Mouse (Mus musculus) forebrain, postnatal 0 days (tissue): ENCODE measurements around the gene Camkk2. TPM values are rescaled to one million over a fixed set of nuclear protein-coding genes. Genes with fewer than 3 reads are reported as not detected.

Experiments used
- ATAC-seq: fragments of 200-750 bp; cut with Nextera tagmentation; 2 replicates; pipeline ENCODE4 v1.8.0; 2017; ENCODE audit warnings: mild to moderate bottlenecking, moderate library complexity
- DNase-seq: peaks from one replicate; pipeline ENCODE4 v3.0.0-alpha.2; 2015
- H3K27ac ChIP-seq: fragments of 300-500 bp; sonication (generic); 2 replicates; pipeline ENCODE4 v1.5.1; 2014; ENCODE audit warnings: low read depth, mild to moderate bottlenecking, antibody characterized with exemption, low read length, moderate library complexity, mixed read lengths
- H3K27me3 ChIP-seq: fragments of 300-500 bp; sonication (generic); 2 replicates; pipeline ENCODE4 v1.6.1; 2014; ENCODE audit warnings: mild to moderate bottlenecking, low read length, mixed read lengths; ENCODE audit not compliant: insufficient read depth
- H3K36me3 ChIP-seq: fragments of 300-500 bp; sonication (generic); 2 replicates; pipeline ENCODE4 v1.6.1; 2014; ENCODE audit warnings: mild to moderate bottlenecking, moderate library complexity; ENCODE audit not compliant: insufficient read depth
- H3K4me1 ChIP-seq: fragments of 300-500 bp; sonication (generic); 2 replicates; pipeline ENCODE4 v1.6.1; 2014; ENCODE audit warnings: antibody characterized with exemption; ENCODE audit not compliant: insufficient read depth
- H3K4me2 ChIP-seq: fragments of 300-500 bp; sonication (generic); 2 replicates; pipeline ENCODE4 v1.6.1; 2014; ENCODE audit warnings: low read depth, mild to moderate bottlenecking, moderate library complexity
- H3K4me3 ChIP-seq: fragments of 300-500 bp; sonication (generic); 2 replicates; pipeline ENCODE4 v1.5.1; 2014; ENCODE audit warnings: low read depth, low read length, mixed read lengths
- H3K9ac ChIP-seq: fragments of 300-500 bp; sonication (generic); 2 replicates; pipeline ENCODE4 v1.6.1; 2014; ENCODE audit warnings: mild to moderate bottlenecking
- H3K9me3 ChIP-seq: fragments of 300-500 bp; sonication (generic); 2 replicates; pipeline ENCODE4 v1.6.1; 2016; ENCODE audit warnings: low read length
- CTCF ChIP-seq: sonication (generic); IDR thresholded peaks from 2 replicates; pipeline ENCODE4 v1.5.1; 2016; ENCODE audit warnings: antibody characterized with exemption, control low read depth, low read depth
- WGBS: fragments of 180-500 bp; shearing (Covaris S2); extraction: QIAGEN DNeasy Blood & Tissue Kit; methylation state at CpG from one replicate; pipeline ENCODE4 v1.1.7; 2014; 5-methylcytosine and 5-hydroxymethylcytosine counted together
- microRNA-seq, 2 experiments: library from miRNA; unstranded; fragments of <30 nt; microRNA quantifications; one replicate each; pipeline ENCODE4; 2016
- polyA plus RNA-seq: library from polyadenylated mRNA; unstranded; fragments of >200 nt; fragmentation: Nextera tagmentation; extraction: Ambion mirVana; gene quantifications from 2 replicates; pipeline ENCODE4 v1.2.1, GENCODE M21; 2015
- total RNA-seq: library from RNA; depleted of rRNA; stranded (reverse); fragments of >200 nt; gene quantifications from 2 replicates; pipeline ENCODE4 v1.2.3, GENCODE M21; 2014; rRNA removed

Gene Camkk2
- total and polyA plus RNA-seq, 2 experiments from 2014 or later, result 89.3 to 93.8 TPM

DNA sequence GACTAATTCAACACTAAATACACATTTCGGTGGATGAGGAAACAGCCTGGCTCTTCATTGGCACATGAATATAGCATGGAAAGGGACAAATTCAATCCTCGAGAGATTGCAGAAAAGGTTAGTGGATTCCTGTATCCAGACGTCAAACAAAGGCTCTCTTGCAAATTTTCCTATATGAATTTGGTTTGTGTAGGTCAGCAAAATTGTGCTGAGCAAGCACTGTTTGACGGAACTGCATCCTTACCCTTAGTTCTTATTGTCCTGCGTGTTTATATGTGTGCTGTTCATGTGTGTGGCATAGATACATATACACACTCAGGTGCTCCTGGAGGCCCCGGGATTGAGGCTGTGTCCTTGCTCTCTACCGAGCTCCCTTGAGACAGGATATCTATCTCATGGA lies 90.1 kb downstream of the Camkk2 start:
- H3K27ac ChIP-seq, result no peak overlapping the region
- TF ChIP-seq CTCF, result no peak
- DNase-seq (no peak), ATAC-seq (no peak)
- H3K4me2 ChIP-seq, result no peak overlapping the region
- no peaks in the 10 kb centered on the region for H3K4me1 ChIP-seq
- WGBS, result 93% methylated on average over 7 of the region's 7 CpGs
- no peaks in the 10 kb centered on the region for H3K9me3 ChIP-seq
- H3K9ac ChIP-seq, result no peak overlapping the region
- H3K27me3 ChIP-seq, result no peaks in the 10 kb centered on the region
- no peaks in the 10 kb centered on the region for H3K36me3 ChIP-seq
- H3K4me3 ChIP-seq, result no peak overlapping the region

DNA sequence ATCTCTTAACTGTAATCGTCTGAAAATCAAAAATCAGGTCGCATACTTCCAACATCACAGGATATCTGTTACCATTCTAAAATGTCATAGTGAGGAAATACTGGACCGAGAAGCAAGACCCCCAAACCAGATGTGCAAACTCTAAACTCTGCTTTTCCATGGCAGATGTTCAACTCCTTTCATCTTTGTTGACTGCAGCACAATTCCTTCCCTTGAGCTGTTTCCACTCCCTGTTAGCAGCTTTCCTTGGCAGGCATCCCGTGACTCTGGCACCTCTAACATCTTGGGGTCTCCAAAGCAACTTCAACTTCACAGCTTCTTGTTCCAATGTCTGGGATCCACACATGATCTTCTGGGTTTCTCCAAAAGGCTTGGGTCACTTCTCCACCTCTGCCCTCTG lies 91.8 kb downstream of the Camkk2 start:
- no peak overlapping the region for H3K4me3 ChIP-seq
- no peak overlapping the region for H3K27ac ChIP-seq
- H3K9me3 ChIP-seq, result no peaks in the 10 kb centered on the region
- 85% methylated on average over 4 of the region's 4 CpGs for WGBS
- no peak overlapping the region for H3K9ac ChIP-seq
- no peak for DNase-seq
- H3K36me3 ChIP-seq, result no peaks in the 10 kb centered on the region
- H3K4me2 ChIP-seq, result no peak overlapping the region
- H3K27me3 ChIP-seq, result no peaks in the 10 kb centered on the region
- ATAC-seq, result no peak
- no peak for TF ChIP-seq CTCF
- H3K4me1 ChIP-seq, result no peaks in the 10 kb centered on the region

DNA sequence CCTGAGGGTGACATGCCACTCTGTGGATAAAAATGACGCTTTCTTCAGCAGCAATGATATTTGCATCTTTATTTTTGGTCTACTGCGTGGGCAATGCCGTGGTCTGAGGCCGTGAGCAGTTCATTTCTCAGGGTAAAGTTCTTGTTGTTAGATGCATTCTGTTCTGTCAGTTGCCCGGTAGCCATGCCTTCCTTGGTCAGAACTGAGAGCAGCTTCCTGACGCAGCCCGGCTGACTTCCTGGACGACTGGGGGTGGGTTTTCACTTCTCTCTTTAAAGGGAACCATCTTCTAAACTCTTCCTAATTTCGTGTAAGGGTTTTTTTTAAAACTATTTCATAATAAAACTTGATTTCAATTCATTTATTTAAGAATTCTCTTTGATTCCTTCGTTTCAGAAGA lies 95.3 kb downstream of the Camkk2 start:
- no peak overlapping the region for H3K27ac ChIP-seq
- no peaks in the 10 kb centered on the region for H3K27me3 ChIP-seq
- TF ChIP-seq CTCF, result no peak
- 78% methylated on average over 10 of the region's 10 CpGs for WGBS
- H3K4me1 ChIP-seq, result no peaks in the 10 kb centered on the region
- H3K9ac ChIP-seq, result no peak overlapping the region
- H3K9me3 ChIP-seq, result no peaks in the 10 kb centered on the region
- H3K36me3 ChIP-seq, result no peaks in the 10 kb centered on the region
- H3K4me2 ChIP-seq, result no peak overlapping the region
- H3K4me3 ChIP-seq, result no peak overlapping the region
- DNase-seq (no peak), ATAC-seq (no peak)

DNA sequence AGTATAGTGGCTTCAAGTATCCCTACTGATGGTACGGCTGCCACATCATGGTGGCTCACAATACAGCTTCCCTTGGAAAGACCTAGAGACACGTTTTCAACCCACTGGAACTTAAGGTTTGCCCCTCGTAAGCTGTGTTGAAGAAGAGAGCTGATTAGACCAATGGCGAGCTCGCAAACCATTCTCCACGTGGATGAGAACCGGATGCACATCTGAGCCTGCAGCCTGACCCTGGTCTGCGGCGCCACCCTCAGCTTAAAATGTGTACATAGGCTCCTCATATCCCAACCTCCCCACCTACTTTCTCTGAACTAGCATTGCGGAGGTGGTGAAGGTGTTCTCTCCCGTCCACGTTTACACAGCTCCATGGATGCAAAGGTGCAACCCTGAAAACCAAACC lies 97.9 kb downstream of the Camkk2 start:
- no peaks in the 10 kb centered on the region for H3K4me1 ChIP-seq
- H3K4me2 ChIP-seq, result no peak overlapping the region
- ATAC-seq, result no peak
- TF ChIP-seq CTCF, result 0 out of 2 replicates have a peak, but pooled peaks have one; percentile 19
- 80% methylated on average over 12 of the region's 12 CpGs for WGBS
- no peaks in the 10 kb centered on the region for H3K27me3 ChIP-seq
- no peaks in the 10 kb centered on the region for H3K36me3 ChIP-seq
- no peak overlapping the region for H3K27ac ChIP-seq
- H3K4me3 ChIP-seq, result no peak overlapping the region
- no peaks in the 10 kb centered on the region for H3K9me3 ChIP-seq
- H3K9ac ChIP-seq, result no peak overlapping the region
- no peak for DNase-seq

Small RNA genes within 50 kb of the gene (microRNA-seq; reads per million reads assigned to microRNA genes)
- 0 reads per million in 2 experiments for gene Mir8115

Other genes starting within 250 kb of the Camkk2 start
- gene Ift81, start 164.9 kb downstream of the Camkk2 start, total RNA-seq, result 46.0 and 48.1 TPM in 2 replicates
- gene Ift81, start 164.9 kb downstream of the Camkk2 start, polyA plus RNA-seq, result 62.9 and 67.0 TPM in 2 replicates
- 6.0 and 7.2 TPM in 2 replicates for gene P2rx7, start 135.5 kb downstream of the Camkk2 start, total RNA-seq
- gene P2rx7, start 135.5 kb downstream of the Camkk2 start, polyA plus RNA-seq, result 1.9 and 2.7 TPM in 2 replicates
- 13.2 and 13.6 TPM in 2 replicates for gene P2rx4, start 71.9 kb downstream of the Camkk2 start, total RNA-seq
- gene P2rx4, start 71.9 kb downstream of the Camkk2 start, polyA plus RNA-seq, result 10.0 and 11.2 TPM in 2 replicates
- 522 and 533 TPM in 2 replicates for gene Anapc5, start 41.9 kb upstream of the Camkk2 start, total RNA-seq
- gene Anapc5, start 41.9 kb upstream of the Camkk2 start, polyA plus RNA-seq, result 373 and 445 TPM in 2 replicates
- 32.1 and 39.3 TPM in 2 replicates for gene Rnf34, start 70.6 kb upstream of the Camkk2 start, total RNA-seq
- 46.1 and 46.6 TPM in 2 replicates for gene Rnf34, start 70.6 kb upstream of the Camkk2 start, polyA plus RNA-seq
- 127 and 158 TPM in 2 replicates for gene Kdm2b, start 210.4 kb upstream of the Camkk2 start, total RNA-seq
- 84.6 and 91.7 TPM in 2 replicates for gene Kdm2b, start 210.4 kb upstream of the Camkk2 start, polyA plus RNA-seq
- gene Orai1, start 235.7 kb upstream of the Camkk2 start, total RNA-seq, result 13.8 and 19.4 TPM in 2 replicates
- gene Orai1, start 235.7 kb upstream of the Camkk2 start, polyA plus RNA-seq, result 10.7 and 14.4 TPM in 2 replicates